Mouse (Mus musculus) intestine, embryonic 16.5 days (tissue): ENCODE measurements around the gene Mybpc1. TPM values are rescaled to one million over a fixed set of nuclear protein-coding genes. Genes with fewer than 3 reads are reported as not detected.
"Not testable (repeated sequence)": the region's sequence is repeated elsewhere in the genome, so short reads cannot be mapped to it uniquely, and the experiment has no call there.

ENCODE experiments used
- ATAC-seq: fragments of 200-750 bp; cut with Nextera tagmentation; 2 replicates; pipeline ENCODE4 v1.8.0; 2017; ENCODE audit warnings: moderate TSS enrichment, moderate library complexity
- H3K27ac ChIP-seq: fragments of 300-500 bp; sonication (generic); 2 replicates; pipeline ENCODE4 v1.5.1; 2014; ENCODE audit warnings: mild to moderate bottlenecking, low read length
- H3K27me3 ChIP-seq: fragments of 300-500 bp; sonication (generic); replicated peaks from 2 replicates; pipeline ENCODE4 v1.6.1; 2014; ENCODE audit warnings: low read length, control low read depth, mixed read lengths; ENCODE audit not compliant: control insufficient read depth, insufficient read depth
- H3K36me3 ChIP-seq: fragments of 300-500 bp; sonication (generic); 2 replicates; pipeline ENCODE4 v1.6.1; 2014; ENCODE audit warnings: low read length, control low read depth; ENCODE audit not compliant: control insufficient read depth, insufficient read depth
- H3K4me1 ChIP-seq: fragments of 300-500 bp; sonication (generic); 2 replicates; pipeline ENCODE4 v1.6.1; 2014; ENCODE audit warnings: low read length, control low read depth, mixed read lengths; ENCODE audit not compliant: control insufficient read depth, insufficient read depth
- H3K4me2 ChIP-seq: fragments of 300-500 bp; sonication (generic); 2 replicates; pipeline ENCODE4 v1.6.1; 2014; ENCODE audit warnings: low read depth, low read length, control low read depth
- H3K4me3 ChIP-seq: fragments of 300-500 bp; sonication (generic); 2 replicates; pipeline ENCODE4 v1.5.1; 2014; ENCODE audit warnings: mild to moderate bottlenecking, low read length
- H3K9ac ChIP-seq: fragments of 300-500 bp; sonication (generic); 2 replicates; pipeline ENCODE4 v1.6.1; 2014; ENCODE audit warnings: low read depth, low read length
- H3K9me3 ChIP-seq: fragments of 300-500 bp; sonication (generic); 2 replicates; pipeline ENCODE4 v1.6.1; 2016; ENCODE audit warnings: low read length, control low read depth; ENCODE audit not compliant: control insufficient read depth
- WGBS: fragments of 180-500 bp; shearing (Covaris S2); extraction: QIAGEN DNeasy Blood & Tissue Kit; methylation state at CpG from one replicate; pipeline ENCODE4 v1.1.7; 2014; 5-methylcytosine and 5-hydroxymethylcytosine counted together
- polyA plus RNA-seq: library from polyadenylated mRNA; unstranded; fragments of >200 nt; fragmentation: Nextera tagmentation; extraction: Ambion mirVana; gene quantifications from 2 replicates; pipeline ENCODE4 v1.2.1, GENCODE M21; 2015

Mybpc1 gene
- polyA plus RNA-seq, 1 experiment from 2014 or later: 1.9 TPM

GRCm38 (mm10) chr10:88522795-88523194 lies 82.2 kb downstream of the Mybpc1 start:
- Histone ChIP-seq H3K4me3 (no peak overlapping the region), H3K4me2 (no peak overlapping the region), H3K9ac (no peak overlapping the region), H3K36me3 (no peaks in the 10 kb centered on the region), H3K9me3 (no peaks in the 10 kb centered on the region), H3K27ac (peak overlapping the region; percentile 65), H3K27me3 (no peaks in the 10 kb centered on the region), H3K4me1 (no peaks in the 10 kb centered on the region)
- 69% methylated on average over 8 of the region's 8 CpGs for WGBS
- ATAC-seq: peak; percentile 98

- H3K27me3 ChIP-seq, H3K36me3 ChIP-seq, H3K4me3 ChIP-seq, H3K27ac ChIP-seq, H3K9me3 ChIP-seq, ATAC-seq, H3K4me2 ChIP-seq, H3K9ac ChIP-seq, H3K4me1 ChIP-seq: not testable (repeated sequence)
- WGBS: 81% methylated on average over 7 of the region's 7 CpGs
Measured at GRCm38 (mm10) chr10:88515049-88515448, 89.9 kb downstream of the Mybpc1 start.

DNA sequence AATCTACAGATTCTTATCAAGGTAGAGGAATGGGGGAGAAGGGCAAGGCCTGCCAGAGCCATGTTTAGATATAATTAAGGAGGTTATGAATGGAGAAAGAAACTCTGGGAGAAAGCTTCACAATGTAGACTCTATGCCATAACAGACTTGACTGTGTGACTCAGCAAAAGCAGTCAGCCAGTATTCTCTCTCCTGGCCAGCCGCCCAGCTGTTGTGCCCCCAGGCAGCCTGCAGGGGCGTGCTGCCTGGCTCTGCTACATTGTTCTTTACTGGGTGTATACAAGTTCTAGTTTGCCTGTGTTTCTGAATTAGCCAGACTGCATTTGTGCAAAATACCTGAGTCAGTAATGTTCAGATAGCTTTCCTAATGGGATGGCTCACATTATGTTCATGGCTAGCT lies 90.5 kb downstream of the Mybpc1 start:
- Histone ChIP-seq H3K27me3 (no peaks in the 10 kb centered on the region), H3K36me3 (no peaks in the 10 kb centered on the region), H3K27ac (no peak overlapping the region), H3K4me3 (no peak overlapping the region), H3K9me3 (no peaks in the 10 kb centered on the region), H3K4me1 (peaks cover 4% of the 10 kb centered on the region; the same call in 1 of the 2 replicates), H3K4me2 (no peak overlapping the region), H3K9ac (no peak overlapping the region)
- WGBS: 60% methylated on average over 2 of the region's 2 CpGs
- ATAC-seq: peak; percentile 57

DNA sequence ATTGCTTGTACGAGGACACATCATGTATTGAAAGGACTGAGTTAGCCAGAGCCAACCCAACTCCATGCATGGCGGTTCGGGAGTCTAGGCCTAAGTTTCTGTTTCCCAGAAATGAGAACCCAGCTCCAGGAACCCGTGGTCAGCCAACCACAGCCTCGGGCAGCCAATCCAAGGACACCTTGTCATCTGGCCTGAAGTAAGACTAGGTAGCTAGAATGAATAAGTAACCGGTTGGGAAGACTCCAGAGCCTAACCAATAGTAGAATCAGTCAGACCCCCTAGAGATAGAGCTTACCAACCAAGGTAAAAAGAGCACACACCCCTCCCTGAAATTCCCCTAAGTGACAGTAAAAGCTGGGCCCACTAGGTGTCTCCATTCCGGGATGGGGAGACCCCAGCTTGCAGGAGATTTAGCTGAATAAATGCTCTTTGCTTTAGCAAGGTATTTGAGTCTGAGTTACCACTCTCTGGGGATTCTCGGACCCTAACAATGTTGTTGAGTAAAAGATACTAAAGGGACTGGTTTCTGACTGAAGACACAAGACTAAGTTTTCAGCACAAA lies 91.3 kb downstream of the Mybpc1 start:
- no peaks in the 10 kb centered on the region for H3K9me3 ChIP-seq
- 78% methylated on average over 8 of the region's 8 CpGs for WGBS
- no peak overlapping the region for H3K4me2 ChIP-seq
- H3K4me3 ChIP-seq: no peak overlapping the region
- no peak overlapping the region for H3K27ac ChIP-seq
- no peak for ATAC-seq
- H3K27me3 ChIP-seq: no peaks in the 10 kb centered on the region
- H3K9ac ChIP-seq: no peak overlapping the region
- H3K36me3 ChIP-seq: no peaks in the 10 kb centered on the region
- H3K4me1 ChIP-seq: peaks cover 4% of the 10 kb centered on the region; the same call in 1 of the 2 replicates

GRCm38 (mm10) chr10:88511355-88511754 lies 93.6 kb downstream of the Mybpc1 start:
- no peaks in the 10 kb centered on the region for H3K9me3 ChIP-seq
- no peaks in the 10 kb centered on the region for H3K27me3 ChIP-seq
- no peak overlapping the region for H3K9ac ChIP-seq
- no peak overlapping the region for H3K4me3 ChIP-seq
- peak overlapping the region; percentile 83 for H3K27ac ChIP-seq
- 64% methylated on average over 9 of the region's 9 CpGs for WGBS
- no peak for ATAC-seq
- no peak overlapping the region for H3K4me2 ChIP-seq
- no peaks in the 10 kb centered on the region for H3K36me3 ChIP-seq
- peaks cover 4% of the 10 kb centered on the region; the same call in 1 of the 2 replicates for H3K4me1 ChIP-seq

DNA sequence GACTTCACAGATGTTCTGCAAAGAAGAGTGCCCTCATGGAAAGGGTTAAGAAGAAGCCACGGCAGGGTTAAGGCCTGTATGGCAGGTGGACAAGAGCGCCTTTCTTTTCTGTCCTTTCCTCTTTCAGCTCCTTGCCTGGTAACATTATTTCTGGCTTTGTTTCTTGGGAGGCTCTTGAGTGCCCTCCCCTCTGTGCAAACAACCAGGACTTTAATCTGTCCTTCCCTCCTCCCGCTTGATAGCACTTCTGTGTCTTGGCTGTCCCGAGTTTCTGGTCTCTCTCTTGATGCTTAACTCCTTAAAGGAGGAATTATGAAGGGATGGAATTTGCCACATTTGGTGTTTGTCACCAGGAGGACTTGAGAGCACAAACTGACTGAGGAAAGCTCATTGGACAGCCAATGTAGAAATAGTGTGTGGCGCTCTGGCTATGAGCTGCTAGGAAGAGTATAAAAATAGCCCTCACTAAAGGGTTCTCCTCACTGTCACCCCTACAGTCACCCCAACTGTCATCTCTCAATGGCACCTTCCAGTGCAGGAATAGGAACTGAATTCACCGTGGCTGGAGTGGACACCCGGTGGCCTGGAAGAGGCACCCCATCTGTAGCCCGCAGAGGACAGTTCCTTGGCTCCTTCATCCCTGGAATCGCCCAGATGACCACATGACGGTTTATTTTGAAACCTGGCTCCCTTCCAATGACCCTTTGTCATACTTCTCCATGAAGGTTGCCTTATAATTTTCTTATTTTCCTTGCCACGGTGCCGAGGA lies 94.3 kb downstream of the Mybpc1 start:
- Histone ChIP-seq H3K36me3 (no peaks in the 10 kb centered on the region), H3K27ac (peak overlapping the region; percentile 83), H3K27me3 (no peaks in the 10 kb centered on the region), H3K4me2 (0 out of 2 replicates have a peak overlapping the region, but pooled peaks have one; percentile 4), H3K4me3 (no peak overlapping the region), H3K9me3 (no peaks in the 10 kb centered on the region), H3K9ac (no peak overlapping the region; the same call in 1 of the 2 replicates), H3K4me1 (peaks cover 4% of the 10 kb centered on the region; the same call in 1 of the 2 replicates)
- 57% methylated on average over 12 of the region's 12 CpGs for WGBS
- peak; percentile 32 for ATAC-seq

DNA sequence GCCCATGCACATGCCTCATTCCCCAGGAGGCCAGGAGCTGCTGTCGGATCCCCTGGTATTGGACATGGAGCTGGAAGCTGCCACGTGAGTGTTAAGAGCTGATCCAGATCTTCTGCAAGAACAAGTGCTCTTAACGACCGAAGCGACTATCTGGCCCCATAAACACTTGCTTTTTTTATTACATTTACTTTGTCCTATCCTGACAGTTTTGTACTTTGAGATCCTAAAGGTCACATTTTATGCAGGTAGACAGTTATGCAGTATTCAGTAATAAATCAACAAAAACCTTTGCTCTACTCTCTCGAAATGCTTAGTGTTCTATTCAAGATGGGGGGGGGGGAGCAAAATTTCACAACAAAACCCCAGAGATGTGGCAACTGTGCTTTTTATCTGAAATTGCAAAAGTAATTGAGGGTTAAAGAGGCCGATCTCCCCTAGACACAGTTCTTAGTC lies 97.2 kb downstream of the Mybpc1 start:
- Histone ChIP-seq H3K4me3 (no peak overlapping the region), H3K27ac (peak overlapping the region; percentile 83), H3K4me2 (no peak overlapping the region), H3K9ac (no peak overlapping the region), H3K36me3 (no peaks in the 10 kb centered on the region), H3K4me1 (peaks cover 4% of the 10 kb centered on the region; the same call in 1 of the 2 replicates), H3K9me3 (no peaks in the 10 kb centered on the region), H3K27me3 (no peaks in the 10 kb centered on the region)
- 42% methylated on average over 7 of the region's 7 CpGs for WGBS
- ATAC-seq: peak; percentile 36

DNA sequence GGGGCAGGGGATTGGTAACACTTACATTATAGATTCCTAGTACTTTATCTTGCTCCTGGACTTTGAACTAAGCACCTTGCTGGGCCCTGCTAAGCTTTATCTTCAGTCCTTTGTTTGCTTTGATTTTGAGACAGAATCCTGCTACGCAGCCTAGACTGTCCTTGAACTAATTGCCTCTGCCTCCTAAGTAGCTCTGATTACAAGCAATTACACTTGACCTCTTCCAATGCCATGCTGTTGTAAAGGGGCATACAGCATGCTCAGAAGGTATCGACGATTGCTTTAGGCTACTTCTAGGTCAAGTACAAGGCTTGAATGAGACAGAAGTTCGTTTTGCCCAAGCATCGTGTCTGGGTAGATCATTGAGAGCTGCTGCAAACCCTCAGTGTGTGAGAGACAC lies 99.7 kb downstream of the Mybpc1 start:
- H3K9ac ChIP-seq: no peak overlapping the region
- WGBS: 58% methylated on average over 5 of the region's 5 CpGs
- no peak overlapping the region for H3K4me3 ChIP-seq
- no peaks in the 10 kb centered on the region for H3K9me3 ChIP-seq
- no peak overlapping the region for H3K4me2 ChIP-seq
- no peaks in the 10 kb centered on the region for H3K27me3 ChIP-seq
- ATAC-seq: peak; percentile 64
- H3K4me1 ChIP-seq: peaks cover 3% of the 10 kb centered on the region; the same call in 1 of the 2 replicates
- H3K27ac ChIP-seq: peak overlapping the region; percentile 89
- H3K36me3 ChIP-seq: no peaks in the 10 kb centered on the region

DNA sequence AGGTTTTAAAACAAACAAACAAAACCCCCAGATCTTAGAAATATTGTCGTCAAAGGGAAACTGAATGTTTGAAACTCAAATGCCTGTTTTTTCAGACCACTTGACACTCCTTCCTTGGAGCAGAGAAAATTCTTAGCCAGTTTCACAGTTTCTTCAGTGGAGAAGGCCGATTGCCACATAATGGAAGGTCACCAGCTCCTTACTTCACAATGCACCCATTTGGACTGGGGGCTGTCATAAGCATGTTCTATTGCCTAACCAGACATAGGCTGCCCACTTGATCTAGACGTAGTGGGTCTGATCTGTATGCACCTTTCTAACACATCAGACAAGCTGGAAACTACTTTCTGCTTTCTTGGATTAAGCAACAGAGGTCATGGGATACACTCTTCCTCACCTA lies 100.5 kb downstream of the Mybpc1 start:
- H3K36me3 ChIP-seq: no peaks in the 10 kb centered on the region
- H3K4me2 ChIP-seq: peak overlapping the region; percentile 60
- H3K27ac ChIP-seq: peak overlapping the region; percentile 82
- no peaks in the 10 kb centered on the region for H3K27me3 ChIP-seq
- peak overlapping the region; percentile 62 for H3K9ac ChIP-seq
- ATAC-seq: no peak
- WGBS: 43% methylated on average over 3 of the region's 3 CpGs
- peak overlapping the region; percentile 86 for H3K4me3 ChIP-seq
- peaks cover 7% of the 10 kb centered on the region; the same call in 1 of the 2 replicates for H3K4me1 ChIP-seq
- no peaks in the 10 kb centered on the region for H3K9me3 ChIP-seq
